Mouse (Mus musculus): ENCODE measurements around the gene Unc5cl.

The Unc5cl gene

GRCm38 (mm10) chr17:48454688-48455087, at the start of gene Unc5cl:
TSS of gene Unc5cl (plus strand) at chr17:48454901.
- in situ Hi-C loops (cut with MboI; ENCODE audit: low pct_unique_long_range_greater_than_20kb in 1 of 2, low sequenced_read_pairs in 2 of 2, unreplicated experiment in 1 of 2), result no loop called here

- in situ Hi-C loops (cut with MboI; ENCODE audit: low pct_unique_long_range_greater_than_20kb in 1 of 2, low sequenced_read_pairs in 2 of 2, unreplicated experiment in 1 of 2), result no loop called here
Observed at GRCm38 (mm10) chr17:48407154-48407553, 47.5 kb upstream of the Unc5cl start.

GRCm38 (mm10) chr17:48407910-48408525, 46.7 kb upstream of the Unc5cl start:
- in situ Hi-C loops (cut with MboI; ENCODE audit: low pct_unique_long_range_greater_than_20kb in 1 of 2, low sequenced_read_pairs in 2 of 2, unreplicated experiment in 1 of 2), result no loop called here

GRCm38 (mm10) chr17:48408526-48409291, 46.0 kb upstream of the Unc5cl start:
- in situ Hi-C loops (cut with MboI; ENCODE audit: low pct_unique_long_range_greater_than_20kb in 1 of 2, low sequenced_read_pairs in 2 of 2, unreplicated experiment in 1 of 2), result no loop called here

- in situ Hi-C loops (cut with MboI; ENCODE audit: low pct_unique_long_range_greater_than_20kb in 1 of 2, low sequenced_read_pairs in 2 of 2, unreplicated experiment in 1 of 2), result no loop called here
Observed at GRCm38 (mm10) chr17:48409380-48410298, 45.1 kb upstream of the Unc5cl start, which contains the start of the genes Nfya and Oard1. TSS of gene Nfya (minus strand) at chr17:48409906. TSS of gene Oard1 (plus strand) at chr17:48410014.

GRCm38 (mm10) chr17:48410299-48410785, 44.4 kb upstream of the Unc5cl start:
- in situ Hi-C loops (cut with MboI; ENCODE audit: low pct_unique_long_range_greater_than_20kb in 1 of 2, low sequenced_read_pairs in 2 of 2, unreplicated experiment in 1 of 2), result no loop called here

- in situ Hi-C loops (cut with MboI; ENCODE audit: low pct_unique_long_range_greater_than_20kb in 1 of 2, low sequenced_read_pairs in 2 of 2, unreplicated experiment in 1 of 2), result no loop called here
Observed at GRCm38 (mm10) chr17:48411241-48411640, 43.5 kb upstream of the Unc5cl start.

GRCm38 (mm10) chr17:48416011-48416410, 38.7 kb upstream of the Unc5cl start:
- in situ Hi-C loops (cut with MboI; ENCODE audit: low pct_unique_long_range_greater_than_20kb in 1 of 2, low sequenced_read_pairs in 2 of 2, unreplicated experiment in 1 of 2), result no loop called here

GRCm38 (mm10) chr17:48416425-48417195, 38.1 kb upstream of the Unc5cl start:
- in situ Hi-C loops (cut with MboI; ENCODE audit: low pct_unique_long_range_greater_than_20kb in 1 of 2, low sequenced_read_pairs in 2 of 2, unreplicated experiment in 1 of 2), result no loop called here

GRCm38 (mm10) chr17:48417521-48417920, 37.2 kb upstream of the Unc5cl start:
- in situ Hi-C loops (cut with MboI; ENCODE audit: low pct_unique_long_range_greater_than_20kb in 1 of 2, low sequenced_read_pairs in 2 of 2, unreplicated experiment in 1 of 2), result no loop called here

- in situ Hi-C loops (cut with MboI; ENCODE audit: low pct_unique_long_range_greater_than_20kb in 1 of 2, low sequenced_read_pairs in 2 of 2, unreplicated experiment in 1 of 2), result no loop called here
Observed at GRCm38 (mm10) chr17:48418174-48418573, 36.5 kb upstream of the Unc5cl start.

GRCm38 (mm10) chr17:48418781-48419180, 35.9 kb upstream of the Unc5cl start:
- in situ Hi-C loops (cut with MboI; ENCODE audit: low pct_unique_long_range_greater_than_20kb in 1 of 2, low sequenced_read_pairs in 2 of 2, unreplicated experiment in 1 of 2), result no loop called here

GRCm38 (mm10) chr17:48419571-48419970, 35.1 kb upstream of the Unc5cl start:
- in situ Hi-C loops (cut with MboI; ENCODE audit: low pct_unique_long_range_greater_than_20kb in 1 of 2, low sequenced_read_pairs in 2 of 2, unreplicated experiment in 1 of 2), result no loop called here

- in situ Hi-C loops (cut with MboI; ENCODE audit: low pct_unique_long_range_greater_than_20kb in 1 of 2, low sequenced_read_pairs in 2 of 2, unreplicated experiment in 1 of 2), result no loop called here
Observed at GRCm38 (mm10) chr17:48424237-48424636, 30.5 kb upstream of the Unc5cl start.

- in situ Hi-C loops (cut with MboI; ENCODE audit: low pct_unique_long_range_greater_than_20kb in 1 of 2, low sequenced_read_pairs in 2 of 2, unreplicated experiment in 1 of 2), result no loop called here
Observed at GRCm38 (mm10) chr17:48425823-48426612, 28.7 kb upstream of the Unc5cl start.

GRCm38 (mm10) chr17:48426991-48427750, 27.5 kb upstream of the Unc5cl start:
- in situ Hi-C loops (cut with MboI; ENCODE audit: low pct_unique_long_range_greater_than_20kb in 1 of 2, low sequenced_read_pairs in 2 of 2, unreplicated experiment in 1 of 2), result no loop called here

Measured in mouse embryonic stem cell (cell line).